Mouse (Mus musculus): ENCODE measurements at regions not wholly inside any gene's neighbourhood (a gene's known extent, or its start where the extent isn't known, plus 50 kb on each side); places are given as distances from the start of the nearest gene placed in this dataset.

DNA sequence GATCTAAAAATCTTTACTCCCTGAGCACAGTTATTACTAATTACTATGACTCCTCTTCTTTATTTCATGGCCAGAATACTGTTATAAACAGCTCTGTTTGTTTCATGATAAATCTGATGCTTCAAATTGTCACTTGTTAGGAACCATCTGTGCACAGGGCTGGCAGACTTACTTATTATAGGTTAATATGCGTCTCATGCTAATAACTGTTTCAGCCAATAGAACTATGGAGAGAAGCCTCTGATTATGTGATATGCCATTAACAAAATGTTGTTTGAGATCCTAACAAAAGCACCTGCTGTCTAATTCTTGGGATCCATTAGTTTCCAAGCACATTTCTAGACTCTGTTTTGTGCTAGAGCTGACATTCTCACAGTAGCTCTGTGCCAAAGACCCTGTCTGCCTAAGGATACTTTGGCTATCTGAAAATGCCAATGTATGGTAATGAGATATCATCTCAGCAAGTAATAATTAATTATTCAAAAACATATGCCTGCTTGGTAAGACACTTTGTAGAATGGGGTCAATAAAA lies 318.1 kb downstream of the Grb14 start:
- no peak for DNase-seq (ENCODE audit: inconsistent ontology term)

DNA sequence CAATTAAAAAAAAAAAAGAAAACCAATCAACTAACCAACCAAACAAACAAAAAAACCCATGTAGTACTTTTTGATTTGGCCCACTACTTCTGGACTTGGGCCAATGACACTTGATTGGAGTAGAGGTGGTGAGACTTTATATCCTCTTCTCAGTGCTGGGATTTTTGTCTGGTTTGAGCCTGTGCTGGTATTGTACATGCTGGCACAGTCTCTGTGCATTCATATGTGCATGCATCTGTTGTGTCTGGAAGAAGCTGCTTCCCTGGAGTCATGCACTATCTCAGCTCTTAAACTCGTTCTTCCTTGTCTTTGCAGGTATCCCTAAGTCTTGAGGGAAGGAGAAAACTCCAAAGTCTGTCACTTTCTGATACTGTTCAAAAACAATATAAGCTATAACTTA lies 328.8 kb downstream of the Grb14 start:
- no peak for DNase-seq (ENCODE audit: inconsistent ontology term)

- DNase-seq (ENCODE audit: inconsistent ontology term) = no peak
Measured at GRCm38 (mm10) chr2:64691444-64691843, 333.3 kb downstream of the Grb14 start.

DNA sequence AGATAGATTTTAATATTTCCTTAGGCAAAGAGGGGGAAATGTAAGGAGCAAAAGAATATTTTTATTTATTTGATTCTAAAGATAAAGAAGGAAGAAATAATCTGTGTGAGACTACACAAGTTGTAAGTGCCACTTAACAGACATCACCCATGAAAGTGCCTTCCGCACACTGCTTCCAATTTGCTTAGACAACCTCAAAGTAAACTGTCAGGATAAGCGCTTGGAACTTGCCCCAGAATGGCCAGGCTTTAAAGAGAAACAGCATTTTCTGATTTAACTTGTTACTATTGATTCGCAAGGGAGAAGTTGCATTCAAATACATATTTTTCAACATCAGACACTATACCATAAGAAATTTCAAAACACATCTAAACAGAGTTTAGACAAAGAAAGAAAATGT lies 333.8 kb downstream of the Grb14 start:
- DNase-seq (ENCODE audit: inconsistent ontology term) = no peak

DNA sequence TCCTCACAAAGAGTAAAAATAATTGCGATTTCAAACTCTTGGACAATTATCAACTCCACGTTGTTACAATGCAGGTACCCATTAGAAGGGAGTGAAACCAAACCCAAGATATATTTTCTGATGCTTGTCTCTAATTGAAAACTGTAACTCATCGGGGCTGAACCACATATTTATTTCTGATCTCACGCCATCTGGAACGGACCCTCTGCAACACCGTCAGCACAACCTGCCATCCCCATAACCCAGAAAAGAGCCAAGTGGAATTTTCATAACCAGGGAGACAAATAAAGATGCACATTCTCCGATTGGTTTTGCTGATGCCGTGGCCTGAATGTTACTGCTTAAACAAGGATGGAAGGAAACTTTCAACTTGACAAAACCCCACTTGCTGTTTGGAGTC lies 338.0 kb downstream of the Grb14 start:
- no peak for DNase-seq (ENCODE audit: inconsistent ontology term)

- no peak for DNase-seq (ENCODE audit: inconsistent ontology term)
Measured at GRCm38 (mm10) chr2:64649614-64650013, 375.2 kb downstream of the Grb14 start.

- no peak for DNase-seq (ENCODE audit: inconsistent ontology term)
Measured at GRCm38 (mm10) chr2:64616931-64617330, 407.9 kb downstream of the Grb14 start.

- no peak for DNase-seq (ENCODE audit: inconsistent ontology term)
Measured at GRCm38 (mm10) chr2:64606864-64607263, 417.9 kb downstream of the Grb14 start.

DNA sequence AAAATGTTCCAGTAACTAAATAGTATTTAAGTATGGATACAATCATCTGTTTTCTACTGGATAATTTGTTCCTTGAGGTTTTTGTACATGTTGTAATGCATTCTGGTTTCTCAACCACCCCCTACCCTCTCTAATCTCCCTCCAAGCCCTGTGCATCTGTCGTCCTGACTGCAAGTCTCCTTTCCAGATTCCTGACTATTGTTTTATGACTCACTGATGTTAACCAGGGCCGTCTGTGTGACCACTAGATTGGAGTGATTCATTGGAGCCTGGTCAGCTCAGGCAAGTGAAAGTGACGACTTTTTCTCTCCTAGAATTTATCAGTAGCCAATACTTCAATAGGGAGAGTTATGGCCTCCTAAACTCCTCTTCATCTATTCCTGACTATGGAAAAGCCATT lies 442.5 kb downstream of the Grb14 start:
- DNase-seq (ENCODE audit: inconsistent ontology term) = peak; percentile 81

DNA sequence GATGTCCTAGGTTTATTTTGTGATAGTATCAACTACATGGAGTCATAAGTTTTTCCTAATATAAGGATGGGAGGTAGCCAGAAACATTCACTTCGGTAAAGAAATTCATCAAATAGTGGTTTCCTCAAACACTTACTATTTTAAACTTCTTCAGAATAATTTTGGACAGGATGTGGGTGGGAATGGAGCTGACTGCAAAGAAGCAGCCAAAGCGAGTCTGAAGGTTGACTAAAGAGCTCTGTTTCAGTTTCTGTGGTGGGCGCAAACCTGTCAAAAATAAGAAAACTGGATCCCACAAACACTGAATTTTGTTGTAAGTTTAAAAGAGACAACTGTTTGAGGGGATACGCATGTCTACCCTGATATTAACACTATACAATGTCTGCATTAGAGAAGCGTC lies 438.2 kb upstream of the Fign start:
- DNase-seq (ENCODE audit: inconsistent ontology term) = no peak

DNA sequence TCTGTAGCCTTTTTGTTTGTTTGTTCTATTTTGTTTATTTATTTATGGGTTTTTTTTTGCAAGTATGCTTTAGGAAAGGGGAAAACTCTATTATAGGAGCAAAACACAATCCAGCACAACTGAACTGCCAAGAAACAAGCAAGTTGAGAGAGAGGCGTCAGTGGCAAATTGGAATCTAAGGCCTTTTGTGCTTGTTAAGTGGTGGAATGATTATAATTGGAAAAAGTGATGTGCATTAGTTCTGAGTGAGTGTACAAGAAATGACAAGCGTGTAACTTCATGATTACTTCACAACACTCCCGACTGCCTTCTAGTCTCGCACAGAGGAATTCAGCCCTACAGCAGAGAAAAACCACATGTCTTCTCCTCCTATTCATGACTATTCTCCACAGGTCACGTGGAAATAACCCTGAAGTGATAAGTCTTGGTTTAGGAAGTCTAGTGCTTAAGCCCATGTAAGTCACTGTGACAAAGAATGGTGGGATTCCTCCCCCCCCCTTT lies 437.6 kb upstream of the Fign start:
- DNase-seq (ENCODE audit: inconsistent ontology term) = peak; percentile 95

- no peak for DNase-seq (ENCODE audit: inconsistent ontology term)
Measured at GRCm38 (mm10) chr2:64534869-64535268, 437.0 kb upstream of the Fign start.

DNA sequence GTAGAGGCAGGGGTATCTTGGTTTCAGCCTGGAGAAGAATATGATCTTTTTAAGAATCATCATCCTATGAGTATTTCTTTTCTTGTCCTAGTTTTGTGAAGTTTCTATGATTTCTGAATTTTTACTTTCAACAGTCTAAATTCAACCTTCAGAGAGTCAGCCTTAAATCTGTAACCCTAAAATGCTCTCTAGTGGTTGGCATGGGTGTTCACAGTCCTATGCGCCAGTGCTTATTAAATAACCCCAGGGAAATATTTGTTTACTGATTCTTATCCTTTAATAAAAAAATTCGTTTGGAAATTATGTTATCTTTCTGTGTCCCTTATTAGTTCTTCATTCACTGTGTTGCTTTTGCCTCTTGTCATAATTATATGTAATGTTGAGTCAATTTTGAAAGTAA lies 436.5 kb upstream of the Fign start:
- DNase-seq (ENCODE audit: inconsistent ontology term) = peak; percentile 16

DNA sequence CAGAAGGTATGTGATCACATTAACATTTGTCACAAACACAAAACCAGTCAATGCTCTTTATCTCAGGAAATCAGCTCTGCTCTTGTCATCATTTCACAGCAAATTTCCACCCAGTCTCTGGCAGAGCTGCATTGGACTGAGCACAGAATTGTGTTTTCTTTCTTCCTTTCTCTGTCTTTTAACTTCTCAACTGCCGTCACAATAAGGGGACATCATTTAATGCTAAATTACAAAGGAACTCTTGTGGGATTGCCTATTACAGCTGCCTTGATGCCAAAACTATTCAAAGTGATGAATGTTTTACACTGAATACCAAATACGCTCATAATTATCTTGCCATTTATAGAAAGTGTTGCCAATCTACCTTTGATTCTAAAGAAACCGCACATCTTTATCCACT lies 424.9 kb upstream of the Fign start:
- DNase-seq (ENCODE audit: inconsistent ontology term) = peak; percentile 22

- no peak for DNase-seq (ENCODE audit: inconsistent ontology term)
Measured at GRCm38 (mm10) chr2:64522233-64522632, 424.4 kb upstream of the Fign start.

- no peak for DNase-seq (ENCODE audit: inconsistent ontology term)
Measured at GRCm38 (mm10) chr2:64495725-64496124, 397.9 kb upstream of the Fign start.

GRCm38 (mm10) chr2:64466412-64466970 lies 368.7 kb upstream of the Fign start:
- no peak for DNase-seq (ENCODE audit: inconsistent ontology term)

DNA sequence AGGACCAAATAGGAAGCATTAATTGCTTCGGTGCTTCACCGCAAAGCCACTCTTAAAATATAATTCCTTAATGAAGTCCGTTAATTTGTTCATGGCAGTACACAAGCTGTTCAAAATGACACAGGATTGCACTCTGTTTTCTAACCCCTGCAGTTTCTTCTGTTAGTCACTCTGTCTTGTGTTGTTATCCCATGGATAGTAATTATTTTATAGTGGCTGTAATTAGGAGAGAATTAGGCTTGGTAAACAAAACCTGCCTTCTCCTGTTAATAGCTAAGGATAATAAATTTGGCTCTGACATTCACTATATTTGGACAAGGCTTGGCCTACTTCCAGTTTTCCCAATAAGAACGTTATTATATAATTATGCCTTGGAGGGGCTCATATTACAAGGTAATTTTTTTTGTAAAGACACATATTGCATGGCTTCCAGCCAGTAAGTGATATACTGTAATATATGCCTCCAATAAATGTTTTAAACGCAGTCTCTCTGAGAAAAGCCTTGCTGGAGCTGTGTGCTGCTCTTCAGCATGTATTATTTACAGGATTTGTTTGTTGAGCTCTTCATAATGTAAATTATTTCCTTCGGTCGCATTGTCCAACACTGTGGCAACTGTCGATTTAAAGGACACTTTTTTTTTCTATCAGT lies 364.8 kb upstream of the Fign start:
- DNase-seq (ENCODE audit: inconsistent ontology term) = peak; percentile 51

GRCm38 (mm10) chr2:64462041-64462440 lies 364.2 kb upstream of the Fign start:
- DNase-seq (ENCODE audit: inconsistent ontology term) = no peak

DNA sequence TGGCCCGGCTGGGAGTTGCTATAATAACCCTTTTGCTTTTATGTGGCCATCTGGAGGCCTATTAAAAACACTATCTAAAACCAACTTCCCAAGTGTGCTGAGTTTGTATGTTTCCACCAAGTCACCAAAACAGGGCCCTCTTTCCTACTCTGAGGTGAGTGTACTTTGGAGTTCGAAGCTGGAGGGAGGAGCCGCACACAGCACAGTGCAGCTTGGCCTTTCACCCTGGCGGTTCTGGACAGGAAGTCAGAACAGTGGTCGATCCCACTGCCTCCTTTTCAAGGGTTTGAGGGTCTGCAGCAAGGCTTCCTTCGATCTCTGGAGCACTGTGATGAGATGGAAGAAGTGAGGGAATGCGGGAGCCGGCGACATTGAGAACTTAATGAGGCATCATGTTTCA lies 363.8 kb upstream of the Fign start:
- no peak for DNase-seq (ENCODE audit: inconsistent ontology term)

DNA sequence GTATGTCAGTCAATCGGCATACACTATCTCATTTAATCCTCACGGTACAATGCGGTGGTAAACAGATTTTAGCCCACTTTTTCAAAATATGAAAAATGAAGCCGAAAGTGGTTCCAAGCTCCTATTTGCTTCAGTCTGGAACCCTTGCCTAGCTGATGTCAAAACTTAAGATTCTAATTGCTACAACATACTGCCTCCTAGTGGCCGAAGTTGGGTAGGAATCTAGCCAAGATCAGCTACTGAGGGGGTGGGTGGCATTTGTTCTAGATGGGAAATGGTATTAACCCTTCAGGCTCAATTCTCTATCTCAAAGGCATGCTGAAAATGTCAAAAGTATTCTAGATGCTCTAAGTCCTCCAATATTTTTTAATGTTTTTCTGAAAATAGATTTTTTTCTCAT lies 360.3 kb upstream of the Fign start:
- DNase-seq (ENCODE audit: inconsistent ontology term) = peak; percentile 36

DNA sequence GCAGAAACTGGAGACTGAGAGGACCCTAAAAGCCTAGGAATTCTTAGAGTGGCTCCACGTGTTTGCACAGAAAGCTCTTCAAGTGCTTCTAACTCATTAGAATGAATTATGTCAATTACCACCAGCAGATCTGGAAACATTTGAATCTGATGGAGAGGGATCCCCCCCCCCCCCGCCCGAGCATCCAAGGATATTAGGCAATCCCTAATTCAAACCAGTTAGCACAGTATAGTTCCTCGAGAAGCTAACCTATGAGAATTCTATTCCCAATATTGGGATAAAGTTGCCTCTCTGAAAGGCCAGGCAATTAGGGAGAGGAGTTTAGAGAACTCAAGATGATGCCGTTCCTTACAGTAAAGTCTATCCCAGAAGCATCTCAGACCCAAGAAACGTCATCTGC lies 354.9 kb upstream of the Fign start:
- DNase-seq (ENCODE audit: inconsistent ontology term) = no peak

GRCm38 (mm10) chr2:64451614-64452317 lies 353.9 kb upstream of the Fign start:
- DNase-seq (ENCODE audit: inconsistent ontology term) = no peak

All from Muller cell, postnatal 12 days (primary cell).